Mouse (Mus musculus) spleen, adult 2 months (tissue): ENCODE results near the gene D930048N14Rik. TPM values are rescaled to one million over a fixed set of nuclear protein-coding genes. Genes with fewer than 3 reads are reported as not detected.

Source experiments
- DNase-seq, 2 experiments: peaks; one replicate each; pipeline versions ENCODE4 v3.0.0 to v3.0.0-alpha.2; 2012 to 2021; ENCODE audit warnings: low spot score in 2 of 2, low read depth in 1 of 2
- H3K27ac ChIP-seq: fragments of 200-500 bp; 2 replicates; pipeline ENCODE4 v1.5.1; 2012; ENCODE audit warnings: low read length, inconsistent platforms; ENCODE audit not compliant: insufficient read depth
- H3K27me3 ChIP-seq: fragments of 200-500 bp; 2 replicates; pipeline ENCODE4 v1.6.1; 2012; ENCODE audit warnings: mild to moderate bottlenecking, moderate library complexity, low read length, inconsistent platforms; ENCODE audit not compliant: control insufficient read depth, insufficient read depth
- H3K36me3 ChIP-seq: fragments of 200-500 bp; 2 replicates; pipeline ENCODE4 v1.6.1; 2012; ENCODE audit warnings: mild to moderate bottlenecking, low read length, inconsistent platforms; ENCODE audit not compliant: control insufficient read depth, insufficient read depth
- H3K4me1 ChIP-seq: fragments of 200-500 bp; 2 replicates; pipeline ENCODE4 v1.6.1; 2011; ENCODE audit warnings: inconsistent platforms; ENCODE audit not compliant: control insufficient read depth, insufficient read depth, insufficient read length
- H3K4me3 ChIP-seq: fragments of 200-500 bp; 2 replicates; pipeline ENCODE4 v1.5.1; 2011; ENCODE audit warnings: mild to moderate bottlenecking, inconsistent platforms; ENCODE audit not compliant: insufficient read depth, insufficient read length; ENCODE audit errors: extremely low read depth
- CTCF ChIP-seq: fragments of 200-500 bp; IDR thresholded peaks from 2 replicates; pipeline ENCODE4 v1.5.1; 2011; ENCODE audit warnings: mild to moderate bottlenecking, inconsistent platforms; ENCODE audit not compliant: insufficient read depth, insufficient read length, insufficient replicate concordance; ENCODE audit errors: extremely low read depth
- POLR2A ChIP-seq: fragments of 200-500 bp; IDR thresholded peaks from 2 replicates; pipeline ENCODE4 v1.6.1; 2011; ENCODE audit warnings: low read depth, low read length, inconsistent platforms
- WGBS: fragments of 180-500 bp; shearing (Covaris S2); methylation state at CpG from one replicate; pipeline ENCODE4 v1.1.7; 2018; 5-methylcytosine and 5-hydroxymethylcytosine counted together
- polyA plus RNA-seq: library from polyadenylated mRNA; depleted of rRNA; stranded (reverse); fragments of >200 nt; gene quantifications from 2 replicates; pipeline ENCODE4 v1.2.3, GENCODE M21; 2012

The D930048N14Rik gene
- polyA plus RNA-seq, 1 experiment = 3.4 TPM

- TF ChIP-seq POLR2A (peak; percentile 39; the same call in 1 of the 2 replicates), CTCF (no peak)
- peak within 1 kb of the TSS; percentile 92 for H3K27ac ChIP-seq
- H3K4me1 ChIP-seq = peaks cover 12% of the 10 kb centered on the region; the same call in 1 of the 2 replicates
- peak; percentile 81 to 83 for DNase-seq
- no peaks in the 10 kb centered on the region for H3K27me3 ChIP-seq
- WGBS = under 1% methylated on average over 55 of the region's 61 CpGs
- peak within 1 kb of the TSS; percentile 61 for H3K4me3 ChIP-seq
- H3K36me3 ChIP-seq = no peaks in the 10 kb centered on the region
These were observed 15.0 kb upstream of the D930048N14Rik start, which contains the start of gene Rmnd5b for GRCm38 (mm10) chr11:51635525-51636322. TSS of gene Rmnd5b (minus strand) at chr11:51635896.

- peak; percentile 68 to 73 for DNase-seq
- Histone ChIP-seq H3K4me1 (peaks cover 12% of the 10 kb centered on the region; the same call in 1 of the 2 replicates), H3K27me3 (no peaks in the 10 kb centered on the region), H3K4me3 (peak overlapping the region; percentile 61), H3K36me3 (no peaks in the 10 kb centered on the region), H3K27ac (peak overlapping the region; percentile 92)
- 7% methylated on average over 6 of the region's 6 CpGs for WGBS
- TF ChIP-seq CTCF (peak; percentile 53; the same call in 1 of the 2 replicates), POLR2A (no peak)
These were observed 14.4 kb upstream of the D930048N14Rik start for GRCm38 (mm10) chr11:51636323-51636684.

- Histone ChIP-seq H3K27me3 (no peaks in the 10 kb centered on the region), H3K36me3 (peaks cover 1% of the 10 kb centered on the region), H3K27ac (peak overlapping the region; percentile 85), H3K4me3 (peak overlapping the region; percentile 41; the same call in 1 of the 2 replicates), H3K4me1 (peaks cover 8% of the 10 kb centered on the region; the same call in 1 of the 2 replicates)
- WGBS = under 1% methylated on average over 17 of the region's 17 CpGs
- TF ChIP-seq POLR2A (no peak), CTCF (no peak)
- DNase-seq = peak; percentile 64 to 69
These were observed 12.8 kb upstream of the D930048N14Rik start for GRCm38 (mm10) chr11:51637971-51638414.

- Histone ChIP-seq H3K27me3 (no peaks in the 10 kb centered on the region), H3K36me3 (peaks cover 3% of the 10 kb centered on the region), H3K4me3 (no peak overlapping the region), H3K4me1 (peaks cover 13% of the 10 kb centered on the region; the same call in 1 of the 2 replicates), H3K27ac (peak overlapping the region; percentile 85)
- TF ChIP-seq CTCF = no peak
- TF ChIP-seq POLR2A = no peak
- WGBS = 21% methylated on average over 5 of the region's 5 CpGs
- DNase-seq = no peak
These were observed 12.3 kb upstream of the D930048N14Rik start for GRCm38 (mm10) chr11:51638497-51638896.

- Histone ChIP-seq H3K4me3 (no peak overlapping the region), H3K4me1 (peaks cover 29% of the 10 kb centered on the region), H3K27ac (no peak overlapping the region), H3K36me3 (peaks cover 6% of the 10 kb centered on the region), H3K27me3 (no peaks in the 10 kb centered on the region)
- DNase-seq = no peak
- 77% methylated on average over 7 of the region's 7 CpGs for WGBS
- TF ChIP-seq CTCF (no peak), POLR2A (no peak)
These were observed 10.0 kb upstream of the D930048N14Rik start for GRCm38 (mm10) chr11:51640748-51641147.

- H3K4me3 ChIP-seq = no peak overlapping the region
- 70% methylated on average over 9 of the region's 9 CpGs for WGBS
- DNase-seq = no peak
- peaks cover 39% of the 10 kb centered on the region for H3K4me1 ChIP-seq
- no peak for TF ChIP-seq CTCF
- TF ChIP-seq POLR2A = no peak
- H3K27me3 ChIP-seq = no peaks in the 10 kb centered on the region
- H3K27ac ChIP-seq = no peak overlapping the region
- peaks cover 6% of the 10 kb centered on the region for H3K36me3 ChIP-seq
These were observed 7.6 kb upstream of the D930048N14Rik start for GRCm38 (mm10) chr11:51643202-51643601.

GRCm38 (mm10) chr11:51643761-51644160 lies 7.0 kb upstream of the D930048N14Rik start:
- peaks cover 6% of the 10 kb centered on the region for H3K36me3 ChIP-seq
- WGBS = 18% methylated on average over 15 of the region's 15 CpGs
- no peaks in the 10 kb centered on the region for H3K27me3 ChIP-seq
- peak overlapping the region; percentile 40; the same call in 1 of the 2 replicates for H3K4me3 ChIP-seq
- DNase-seq = peak in 1 of 2 experiments; percentile 33
- H3K27ac ChIP-seq = peak overlapping the region; percentile 91
- TF ChIP-seq CTCF (no peak), POLR2A (no peak)
- H3K4me1 ChIP-seq = peaks cover 43% of the 10 kb centered on the region
